ENCODE assay signal across 11 mouse cellular contexts in genomic region chr5:122324608-122325431, GRCm38 (mm10). TPM values are rescaled to one million over a fixed set of nuclear protein-coding genes. Genes with fewer than 3 reads are reported as not detected.
DNase-seq lines count a peak whose midpoint lies in the region.
"Had no signal": no experiment of that assay in that cellular context is flagged by ENCODE, and none has a peak within 500 bp of the region (broad histone marks: within the 10 kb centered on the region; RNA-seq: fewer than 3 reads in every experiment).

No protein-coding gene starts in this region.

- peak; percentile 36 for DNase-seq in ZHBTc4 (ENCODE audit: low read depth, low spot score)
- peak; percentile 95 for DNase-seq in cerebellum, adult 11-12 months
- peak; percentile 77 to 88 for DNase-seq in layer of hippocampus, adult 18-20 months (ENCODE audit: low spot score in 2 of 2)
- DNase-seq in lung, postnatal 10 days, result peak; percentile 44
- no peak for DNase-seq in testis, postnatal 10 days (ENCODE audit: low spot score)
- no peak for DNase-seq in testis, postnatal 14 days (ENCODE audit: low spot score)
- DNase-seq in hindbrain, embryonic 10.5 days (ENCODE audit: low spot score), result no peak
- DNase-seq in midbrain, embryonic 10.5 days (ENCODE audit: low spot score), result no peak
- DNase-seq: gastrocnemius, postnatal 10 days; kidney, postnatal 14 days; thymus, postnatal 25 days had no signal

- H3K4me3 ChIP-seq in hindbrain, embryonic 10.5 days, result no peak overlapping the region
- H3K4me3 ChIP-seq in midbrain, embryonic 10.5 days, result no peak overlapping the region

- no peaks in the 10 kb centered on the region for H3K9me3 ChIP-seq in hindbrain, embryonic 10.5 days
- H3K9me3 ChIP-seq in midbrain, embryonic 10.5 days (replicated peaks), result no peaks in the 10 kb centered on the region

- no peaks in the 10 kb centered on the region for H3K4me1 ChIP-seq in hindbrain, embryonic 10.5 days (replicated peaks)
- H3K4me1 ChIP-seq in midbrain, embryonic 10.5 days, result no peaks in the 10 kb centered on the region

- WGBS in hindbrain, embryonic 10.5 days, result 92% methylated on average over 23 of the region's 23 CpGs
- WGBS in midbrain, embryonic 10.5 days, result 91% methylated on average over 23 of the region's 23 CpGs

- no peaks in the 10 kb centered on the region for H3K27me3 ChIP-seq in hindbrain, embryonic 10.5 days (ENCODE audit: insufficient read depth, poor library complexity, severe bottlenecking)
- no peaks in the 10 kb centered on the region for H3K27me3 ChIP-seq in midbrain, embryonic 10.5 days (ENCODE audit: low read depth, poor library complexity, severe bottlenecking)

- no peak overlapping the region for H3K27ac ChIP-seq in hindbrain, embryonic 10.5 days
- H3K27ac ChIP-seq in midbrain, embryonic 10.5 days (replicated peaks), result no peak overlapping the region

- peaks cover 67% of the 10 kb centered on the region for H3K36me3 ChIP-seq in hindbrain, embryonic 10.5 days
- peaks cover 57% of the 10 kb centered on the region for H3K36me3 ChIP-seq in midbrain, embryonic 10.5 days

RNA-seq across cellular contexts. Expression of gene Rad9b, which starts 29.2 kb away (rescaled TPM):
- total RNA-seq in layer of hippocampus, adult 18-20 months (2021), result 1 to 10 TPM; 3.7 to 3.9 TPM
- 8.1 and 9.7 TPM in 2 replicates for polyA plus RNA-seq in hindbrain, embryonic 10.5 days (2016; fragmentation: Nextera tagmentation; extraction: Ambion mirVana)
- 9.5 and 11.5 TPM in 2 replicates for polyA plus RNA-seq in midbrain, embryonic 10.5 days (2016; fragmentation: Nextera tagmentation; extraction: Ambion mirVana)

RNA-seq across cellular contexts. Expression of gene Vps29, which starts 29.3 kb away (rescaled TPM):
- 100 to 1,000 TPM; 163 to 183 TPM for total RNA-seq in layer of hippocampus, adult 18-20 months (2021)
- 211 and 225 TPM in 2 replicates for polyA plus RNA-seq in hindbrain, embryonic 10.5 days (2016; fragmentation: Nextera tagmentation; extraction: Ambion mirVana)
- polyA plus RNA-seq in midbrain, embryonic 10.5 days (2016; fragmentation: Nextera tagmentation; extraction: Ambion mirVana), result 218 and 220 TPM in 2 replicates

RNA-seq across cellular contexts. Expression of gene Pptc7, which starts 40.7 kb away (rescaled TPM):
- 10 to 100 TPM; 44.9 to 47.9 TPM for total RNA-seq in layer of hippocampus, adult 18-20 months (2021)
- 6.5 and 8.4 TPM in 2 replicates for polyA plus RNA-seq in hindbrain, embryonic 10.5 days (2016; fragmentation: Nextera tagmentation; extraction: Ambion mirVana)
- polyA plus RNA-seq in midbrain, embryonic 10.5 days (2016; fragmentation: Nextera tagmentation; extraction: Ambion mirVana), result 7.3 and 7.7 TPM in 2 replicates

RNA-seq across cellular contexts. Expression of gene Gpn3, which starts 46.9 kb away (rescaled TPM):
- 10 to 100 TPM; 26.1 to 30.9 TPM for total RNA-seq in layer of hippocampus, adult 18-20 months (2021)
- 67.7 and 78.8 TPM in 2 replicates for polyA plus RNA-seq in hindbrain, embryonic 10.5 days (2016; fragmentation: Nextera tagmentation; extraction: Ambion mirVana)
- 76.9 and 82.9 TPM in 2 replicates for polyA plus RNA-seq in midbrain, embryonic 10.5 days (2016; fragmentation: Nextera tagmentation; extraction: Ambion mirVana)

RNA-seq across cellular contexts. Expression of gene Fam216a, which starts 47.3 kb away (rescaled TPM):
- total RNA-seq in layer of hippocampus, adult 18-20 months (2021), result 10 to 100 TPM; 74.6 to 84.3 TPM
- 90.4 and 109 TPM in 2 replicates for polyA plus RNA-seq in hindbrain, embryonic 10.5 days (2016; fragmentation: Nextera tagmentation; extraction: Ambion mirVana)
- polyA plus RNA-seq in midbrain, embryonic 10.5 days (2016; fragmentation: Nextera tagmentation; extraction: Ambion mirVana), result 85.5 and 98.8 TPM in 2 replicates

Comparison
In these comparisons a context has a peak if more than half of its experiments do, and no peak if none do; other contexts are left out.
1. DNase-seq: peak in ZHBTc4 (single experiment), cerebellum, adult 11-12 months (single experiment), layer of hippocampus, adult 18-20 months (2 of 2) and lung, postnatal 10 days (single experiment); none in testis, postnatal 10 days (single experiment), testis, postnatal 14 days (single experiment), hindbrain, embryonic 10.5 days (single experiment) and midbrain, embryonic 10.5 days (single experiment).